Mouse (Mus musculus) lung, adult 2 months (tissue): Measurements from ENCODE around the gene Dcun1d2. TPM values are rescaled to one million over a fixed set of nuclear protein-coding genes. Genes with fewer than 3 reads are reported as not detected.
"Not testable (repeated sequence)": the region's sequence is repeated elsewhere in the genome, so short reads cannot be mapped to it uniquely, and the experiment has no call there.

Source experiments
- DNase-seq: peaks from one replicate; pipeline ENCODE4 v3.0.0; 2022
- H3K4me1 ChIP-seq: fragments of 200-500 bp; 2 replicates; pipeline ENCODE4 v1.6.1; 2011; ENCODE audit warnings: low read length; ENCODE audit not compliant: control insufficient read depth, insufficient read depth
- H3K4me3 ChIP-seq: fragments of 200-500 bp; replicated peaks from 2 replicates; pipeline ENCODE3; 2011; ENCODE audit warnings: low read depth, mild to moderate bottlenecking, control low read depth, low read length; ENCODE audit errors: extremely low read depth
- CTCF ChIP-seq: fragments of 200-500 bp; IDR thresholded peaks from 2 replicates; pipeline ENCODE4 v1.5.1; 2011; ENCODE audit warnings: mild to moderate bottlenecking, low read length, control low read depth; ENCODE audit not compliant: insufficient read depth
- POLR2A ChIP-seq: fragments of 200-500 bp; IDR thresholded peaks from 2 replicates; pipeline ENCODE4 v1.6.1; 2011; ENCODE audit warnings: low read depth, mild to moderate bottlenecking, control low read depth, low read length, borderline replicate concordance; ENCODE audit errors: extremely low read depth
- WGBS: fragments of 180-500 bp; shearing (Covaris S2); methylation state at CpG from one replicate; pipeline ENCODE4 v1.1.7; 2018; 5-methylcytosine and 5-hydroxymethylcytosine counted together
- polyA plus RNA-seq: library from polyadenylated mRNA; depleted of rRNA; stranded (reverse); fragments of >200 nt; gene quantifications from 2 replicates; pipeline ENCODE4 v1.2.3, GENCODE M21; 2012; rRNA removed

Gene Dcun1d2
- polyA plus RNA-seq = 19.7 and 23.3 TPM in 2 replicates

DNA sequence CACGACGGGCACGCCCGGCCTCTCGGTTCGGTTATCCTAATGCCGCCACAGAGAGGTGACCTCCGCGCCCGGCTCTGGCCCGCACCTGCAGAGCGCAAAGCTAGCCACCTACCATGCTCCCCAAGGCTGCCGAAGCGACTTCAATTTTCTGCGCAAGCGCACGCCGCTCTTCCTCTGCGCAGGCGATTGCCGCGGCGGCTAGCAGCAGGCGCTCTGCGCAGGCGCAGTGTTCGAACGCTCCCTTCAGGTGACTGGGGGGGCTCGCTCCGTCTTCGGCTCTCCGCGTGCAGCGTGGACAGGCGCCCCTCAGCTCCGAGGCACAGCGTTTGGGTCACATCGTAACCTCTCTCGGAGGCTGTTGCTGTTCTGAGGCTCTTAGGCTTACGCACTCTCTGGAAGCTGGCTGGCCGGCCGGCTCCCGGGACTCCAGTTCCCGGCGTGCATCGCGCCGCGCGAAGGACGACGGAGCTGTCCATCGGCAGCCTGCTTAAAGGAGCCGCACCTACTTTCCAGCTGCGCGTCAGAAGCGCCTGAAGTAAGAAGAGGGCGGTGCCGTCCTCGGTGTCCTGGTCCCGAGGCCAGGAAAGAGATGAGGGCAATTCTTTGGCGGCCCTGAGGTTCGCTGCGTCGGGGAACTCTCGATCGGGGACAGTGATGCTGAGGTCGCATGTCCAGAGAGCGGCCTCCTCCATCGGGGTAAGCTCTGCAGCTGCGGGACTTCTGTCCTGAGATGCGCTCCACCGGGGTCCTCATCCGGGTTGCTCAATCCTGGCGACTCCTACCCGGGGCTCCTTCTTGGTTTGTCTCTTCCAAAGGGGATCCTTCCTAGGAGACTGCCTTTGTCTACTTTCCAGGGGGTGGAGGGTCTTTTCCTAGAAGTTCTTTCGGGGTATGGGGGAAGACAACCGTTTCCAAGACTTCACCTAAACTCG, at the start of gene Dcun1d2, which contains the start of gene Tmco3:
Dcun1d2 (minus strand) TSS at position 440 of the 932 bp plus-strand sequence.
Tmco3 (plus strand) TSS at position 499 of the 932 bp plus-strand sequence.
- WGBS = under 1% methylated on average over 79 of the region's 79 CpGs
- DNase-seq = peak; percentile 97
- TF ChIP-seq POLR2A (peak; percentile 42; the same call in 1 of the 2 replicates), CTCF (no peak)
- Histone ChIP-seq H3K4me3 (peak within 1 kb of the TSS; percentile 89), H3K4me1 (peaks cover 6% of the 10 kb centered on the region)

DNA sequence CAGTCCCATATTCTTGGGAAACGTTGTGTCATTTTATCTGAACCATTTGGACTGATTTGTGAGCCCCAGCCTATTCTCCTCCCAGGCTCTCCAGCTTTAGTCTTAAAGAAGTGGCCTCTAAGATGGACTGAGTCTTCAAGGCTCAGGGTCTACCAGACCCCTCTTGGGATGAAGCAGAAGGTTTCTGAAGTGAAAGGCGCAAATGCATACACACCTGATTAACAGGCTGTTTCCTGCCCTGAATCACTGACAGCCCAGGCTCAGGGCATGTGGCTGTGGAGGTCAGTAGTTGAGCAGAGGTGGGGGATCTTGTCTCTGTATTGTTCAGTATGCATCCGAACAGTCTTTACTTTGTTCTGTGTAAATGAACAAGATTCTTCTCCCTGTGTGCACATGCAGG, 49.7 kb upstream of the Dcun1d2 start:
- no peak for TF ChIP-seq POLR2A
- no peak for TF ChIP-seq CTCF
- WGBS = 52% methylated on average over 3 of the region's 3 CpGs
- H3K4me1 ChIP-seq = peaks cover 2% of the 10 kb centered on the region; the same call in 1 of the 2 replicates
- no peak for DNase-seq
- no peak overlapping the region for H3K4me3 ChIP-seq

DNA sequence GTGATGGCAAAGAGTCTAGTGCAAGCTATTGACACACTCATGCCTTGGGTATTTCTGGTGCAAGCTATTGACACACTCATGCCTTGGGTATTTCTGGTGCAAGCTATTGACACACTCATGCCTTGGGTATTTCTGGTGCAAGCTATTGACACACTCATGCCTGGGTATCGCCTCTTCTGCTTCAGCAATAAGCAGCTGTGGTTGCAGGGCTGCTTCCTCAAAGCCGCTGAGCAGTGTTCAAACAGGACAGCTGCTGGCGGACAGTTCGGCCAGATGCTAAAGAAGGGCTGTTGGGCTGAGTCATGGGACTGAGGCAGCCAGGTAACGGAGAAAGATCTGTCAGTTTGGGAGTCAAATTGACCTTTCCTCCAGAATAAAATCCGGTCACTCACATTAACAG, 49.3 kb upstream of the Dcun1d2 start:
- not testable (repeated sequence) for DNase-seq, H3K4me3 ChIP-seq, H3K4me1 ChIP-seq
- 57% methylated on average over 6 of the region's 6 CpGs for WGBS

DNA sequence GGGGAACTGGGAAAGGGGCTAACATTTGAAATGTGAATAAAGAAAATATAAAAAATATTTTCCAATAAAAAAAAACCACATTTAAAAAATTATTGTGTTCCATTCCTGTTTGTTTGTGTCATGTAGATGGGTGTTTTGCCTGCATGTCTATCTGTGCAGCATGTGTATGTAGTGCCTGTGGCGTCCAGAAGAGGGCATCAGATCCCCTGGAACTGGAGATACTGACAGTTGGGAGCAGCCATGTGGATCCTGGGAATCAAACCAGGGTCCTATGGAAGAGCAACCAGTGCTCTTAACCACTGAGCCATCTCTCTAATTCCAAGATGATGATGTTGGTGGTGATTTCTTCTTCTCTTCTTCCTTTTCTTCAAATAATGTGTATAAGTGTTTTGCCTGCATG, 46.7 kb upstream of the Dcun1d2 start:
- no peak for DNase-seq
- WGBS = 34% methylated on average over 1 of the region's 1 CpGs
- no peak overlapping the region for H3K4me3 ChIP-seq
- peaks cover 2% of the 10 kb centered on the region; the same call in 1 of the 2 replicates for H3K4me1 ChIP-seq
- no peak for TF ChIP-seq POLR2A
- no peak for TF ChIP-seq CTCF

DNA sequence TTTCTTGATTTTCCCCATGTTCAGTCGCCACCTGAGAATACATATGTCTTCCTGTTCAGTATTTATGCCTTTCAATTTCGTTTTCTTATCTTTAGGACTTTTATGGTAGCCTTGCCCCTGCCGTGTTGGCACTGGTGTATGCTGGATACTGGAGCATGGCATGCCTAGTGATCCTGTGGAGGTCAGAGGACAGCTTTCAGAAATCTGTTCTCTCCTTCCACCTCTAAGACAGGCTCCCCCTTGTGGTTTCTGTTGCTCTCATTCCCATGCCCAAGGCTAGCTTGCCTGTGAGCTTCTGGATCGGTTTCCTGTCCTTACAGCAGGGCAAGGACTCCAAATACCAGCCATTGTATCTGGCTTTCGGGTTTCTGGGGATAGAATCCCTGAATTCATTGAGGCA, 38.7 kb upstream of the Dcun1d2 start:
- TF ChIP-seq CTCF = 0 out of 2 replicates have a peak, but pooled peaks have one; percentile 9
- no peak for TF ChIP-seq POLR2A
- Histone ChIP-seq H3K4me1 (no peaks in the 10 kb centered on the region), H3K4me3 (no peak overlapping the region)
- WGBS = 30% methylated on average over 5 of the region's 5 CpGs
- DNase-seq = no peak

DNA sequence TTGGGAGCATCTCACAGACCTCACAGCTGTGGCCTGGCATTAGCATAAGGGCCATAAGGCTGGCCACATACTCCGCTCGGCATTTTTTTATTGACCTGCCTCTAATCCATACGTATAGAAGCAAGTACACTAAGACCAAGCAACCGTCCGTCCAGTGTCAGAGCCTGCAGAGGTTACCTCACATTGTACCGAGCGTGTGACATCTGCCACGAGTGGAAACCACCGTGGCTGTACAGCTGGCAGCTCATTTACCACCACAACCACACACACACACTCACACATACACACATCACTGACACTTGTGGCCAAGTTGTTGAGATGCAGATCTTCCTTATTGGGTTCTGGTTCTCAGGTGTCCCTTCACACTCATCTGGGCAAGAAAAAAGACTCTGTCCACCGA, 28.7 kb upstream of the Dcun1d2 start:
- Histone ChIP-seq H3K4me3 (no peak overlapping the region), H3K4me1 (no peaks in the 10 kb centered on the region)
- no peak for DNase-seq
- WGBS = 90% methylated on average over 10 of the region's 10 CpGs
- TF ChIP-seq POLR2A = no peak
- TF ChIP-seq CTCF = no peak

DNA sequence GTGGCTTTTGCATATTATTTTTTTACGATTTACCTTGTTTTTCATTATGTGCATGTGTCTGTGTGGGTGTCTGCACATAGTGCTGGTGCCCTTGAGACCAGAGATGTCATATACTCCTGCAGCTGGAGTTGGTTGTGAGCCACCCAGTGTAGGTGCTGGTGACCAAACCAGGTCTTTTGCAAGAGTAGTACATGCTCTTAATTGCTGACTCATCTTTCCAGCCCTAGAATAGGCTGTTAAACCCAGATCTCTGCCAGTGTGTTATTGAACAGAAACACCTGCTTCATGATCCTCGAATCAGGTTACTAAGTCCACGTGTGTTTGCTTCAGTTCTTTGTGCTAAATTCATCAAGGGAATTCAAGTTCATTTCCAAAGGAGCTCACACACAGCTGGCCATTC, 27.0 kb upstream of the Dcun1d2 start:
- no peak for DNase-seq
- WGBS = 68% methylated on average over 3 of the region's 3 CpGs
- Histone ChIP-seq H3K4me3 (no peak overlapping the region), H3K4me1 (no peaks in the 10 kb centered on the region)
- TF ChIP-seq POLR2A (no peak), CTCF (no peak)

DNA sequence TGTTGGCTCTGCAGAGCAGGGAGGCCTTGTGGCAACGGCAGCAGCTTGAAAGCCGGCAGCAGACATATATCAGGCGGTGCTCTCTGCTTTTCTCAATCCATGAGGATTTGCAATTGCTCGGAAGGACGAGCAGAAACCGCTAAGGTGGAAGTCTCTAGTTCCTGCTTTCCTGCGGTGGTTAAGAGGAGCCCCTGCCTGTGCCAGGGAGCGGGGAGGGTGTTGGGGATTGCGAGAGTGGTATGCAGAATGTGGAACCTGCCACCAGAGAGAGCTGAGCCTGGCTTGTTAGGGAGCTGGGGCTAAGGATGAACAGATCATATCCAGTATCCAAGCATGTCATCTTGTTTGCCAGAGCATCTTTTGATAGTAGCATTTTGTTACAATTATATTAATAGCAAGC, 19.0 kb upstream of the Dcun1d2 start:
- no peak for DNase-seq
- H3K4me3 ChIP-seq = no peak overlapping the region
- TF ChIP-seq POLR2A (no peak), CTCF (no peak)
- H3K4me1 ChIP-seq = no peaks in the 10 kb centered on the region
- WGBS = 80% methylated on average over 9 of the region's 9 CpGs

DNA sequence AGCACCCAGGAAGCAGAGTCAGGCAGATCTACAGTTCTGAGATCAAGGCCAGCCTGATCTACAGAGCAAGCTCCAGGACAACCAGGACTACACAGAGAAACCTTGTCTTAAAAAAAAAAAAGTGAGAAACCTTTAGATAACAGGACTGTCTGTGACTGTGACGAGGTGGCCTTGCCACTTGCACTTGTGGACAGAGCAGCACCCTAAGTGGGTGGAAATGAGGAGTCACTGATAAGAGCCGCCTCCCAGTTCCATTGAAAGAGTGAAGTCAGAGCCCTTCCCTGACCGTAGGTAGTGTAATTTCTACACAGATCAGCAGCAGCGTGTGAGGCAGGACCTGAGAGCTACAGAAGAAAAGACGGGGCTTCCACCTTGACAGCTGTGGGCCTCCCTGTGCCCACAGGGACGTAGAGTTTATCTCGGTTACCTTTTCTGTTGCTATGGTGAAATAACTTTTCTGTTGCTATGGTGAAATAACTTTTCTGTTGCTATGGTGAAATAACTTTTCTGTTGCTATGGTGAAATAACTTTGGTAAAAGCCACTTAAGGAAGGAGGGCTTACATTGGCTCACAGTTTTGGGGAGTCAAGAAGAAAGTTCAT, 18.5 kb upstream of the Dcun1d2 start:
- DNase-seq = no peak
- no peaks in the 10 kb centered on the region for H3K4me1 ChIP-seq
- no peak for TF ChIP-seq CTCF
- TF ChIP-seq POLR2A = no peak
- 67% methylated on average over 7 of the region's 7 CpGs for WGBS
- H3K4me3 ChIP-seq = no peak overlapping the region

DNA sequence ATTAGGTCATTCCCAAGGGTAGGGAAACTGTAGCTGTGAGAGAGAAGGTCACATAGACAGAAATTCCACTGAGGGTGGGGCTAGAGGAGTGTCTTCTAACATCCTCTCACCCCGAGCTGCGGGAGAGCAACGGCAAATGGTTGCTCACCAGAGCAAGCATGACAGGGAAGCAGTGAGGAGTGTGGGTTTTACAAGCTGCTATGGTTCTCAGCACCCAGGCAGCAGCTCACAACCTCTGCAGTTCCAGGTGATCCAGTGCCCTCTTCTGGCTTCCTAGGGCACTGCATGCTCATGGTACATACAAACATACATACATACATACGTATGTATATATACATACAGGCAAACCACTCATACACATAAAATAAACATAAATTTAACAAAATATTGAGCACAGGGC, 18.0 kb upstream of the Dcun1d2 start:
- TF ChIP-seq CTCF (no peak), POLR2A (no peak)
- H3K4me1 ChIP-seq = no peaks in the 10 kb centered on the region
- DNase-seq = no peak
- no peak overlapping the region for H3K4me3 ChIP-seq
- WGBS = 97% methylated on average over 4 of the region's 4 CpGs

DNA sequence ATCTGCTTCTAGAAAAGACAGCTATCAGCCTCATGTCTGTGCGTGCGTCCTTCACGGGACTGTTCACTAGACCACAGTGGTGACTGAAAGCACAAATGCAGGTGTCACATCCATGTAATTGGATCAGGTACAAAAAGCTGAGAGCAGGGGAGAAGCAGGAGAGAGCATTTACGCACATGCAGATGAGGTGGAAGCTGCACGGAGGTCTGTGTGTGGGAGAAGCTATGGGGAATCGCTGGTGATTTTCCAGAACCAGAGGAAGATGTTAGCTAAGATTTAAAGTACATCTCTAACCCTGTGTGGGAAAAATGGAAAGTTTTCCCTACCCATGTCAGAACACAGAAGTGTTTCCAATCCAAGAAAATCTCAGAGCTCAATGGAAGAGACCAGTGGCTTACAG, 17.5 kb upstream of the Dcun1d2 start:
- Histone ChIP-seq H3K4me3 (no peak overlapping the region), H3K4me1 (no peaks in the 10 kb centered on the region)
- 94% methylated on average over 6 of the region's 6 CpGs for WGBS
- no peak for DNase-seq
- TF ChIP-seq POLR2A (no peak), CTCF (no peak)
